Mouse (Mus musculus): Measurements from ENCODE around the gene 4930412O13Rik. TPM values are rescaled to one million over a fixed set of nuclear protein-coding genes. Genes with fewer than 3 reads are reported as not detected.

4930412O13Rik gene
- polyA plus RNA-seq, 1 experiment, result 57.2 TPM

GRCm38 (mm10) chr2:9876621-9877325 lies 4.3 kb upstream of the 4930412O13Rik start:
- TF ChIP-seq CTCF (IDR thresholded peaks at IDR 0.05; ENCODE audit: control insufficient read depth, insufficient read depth, insufficient replicate concordance, low read depth, low read length) (no peak), POLR2A (IDR thresholded peaks at IDR 0.05; ENCODE audit: control insufficient read depth, low read depth, low read length) (no peak)
- Histone ChIP-seq H3K4me3 (ENCODE audit: control insufficient read depth, low read depth, low read length) (peak overlapping the region; percentile 64), H3K4me1 (ENCODE audit: control insufficient read depth, insufficient read depth, low read length) (peaks cover 24% of the 10 kb centered on the region), H3K27ac (ENCODE audit: control insufficient read depth, insufficient read depth, low read depth, low read length) (no peak overlapping the region), H3K36me3 (ENCODE audit: control insufficient read depth, insufficient read depth, low read length) (no peaks in the 10 kb centered on the region), H3K27me3 (ENCODE audit: control insufficient read depth, insufficient read depth, low read length) (peaks cover 17% of the 10 kb centered on the region)

- peaks cover 22% of the 10 kb centered on the region for H3K27me3 ChIP-seq (ENCODE audit: control insufficient read depth, insufficient read depth, low read length)
Observed at GRCm38 (mm10) chr2:9877326-9877690, 3.7 kb upstream of the 4930412O13Rik start.

GRCm38 (mm10) chr2:9877966-9878563 lies 3.0 kb upstream of the 4930412O13Rik start:
- Histone ChIP-seq H3K36me3 (ENCODE audit: control insufficient read depth, insufficient read depth, low read length) (no peaks in the 10 kb centered on the region), H3K4me1 (ENCODE audit: control insufficient read depth, insufficient read depth, low read length) (peaks cover 22% of the 10 kb centered on the region), H3K4me3 (ENCODE audit: control insufficient read depth, low read depth, low read length) (peak overlapping the region; percentile 59), H3K27ac (ENCODE audit: control insufficient read depth, insufficient read depth, low read depth, low read length) (no peak overlapping the region), H3K27me3 (ENCODE audit: control insufficient read depth, insufficient read depth, low read length) (peaks cover 26% of the 10 kb centered on the region)
- no peak for TF ChIP-seq POLR2A (IDR thresholded peaks at IDR 0.05; ENCODE audit: control insufficient read depth, low read depth, low read length)
- TF ChIP-seq CTCF (IDR thresholded peaks at IDR 0.05; ENCODE audit: control insufficient read depth, insufficient read depth, insufficient replicate concordance, low read depth, low read length), result no peak

More at GRCm38 (mm10) chr2:9877326-9877690, 3.7 kb upstream of the 4930412O13Rik start:
- Histone ChIP-seq H3K4me3 (ENCODE audit: control insufficient read depth, low read depth, low read length) (peak overlapping the region; percentile 64), H3K4me1 (ENCODE audit: control insufficient read depth, insufficient read depth, low read length) (peaks cover 21% of the 10 kb centered on the region), H3K27ac (ENCODE audit: control insufficient read depth, insufficient read depth, low read depth, low read length) (no peak overlapping the region), H3K36me3 (ENCODE audit: control insufficient read depth, insufficient read depth, low read length) (no peaks in the 10 kb centered on the region)
- TF ChIP-seq CTCF (IDR thresholded peaks at IDR 0.05; ENCODE audit: control insufficient read depth, insufficient read depth, insufficient replicate concordance, low read depth, low read length), result no peak
- TF ChIP-seq POLR2A (IDR thresholded peaks at IDR 0.05; ENCODE audit: control insufficient read depth, low read depth, low read length), result no peak

GRCm38 (mm10) chr2:9878564-9879081 lies 2.4 kb upstream of the 4930412O13Rik start:
- TF ChIP-seq POLR2A (IDR thresholded peaks at IDR 0.05; ENCODE audit: control insufficient read depth, low read depth, low read length) (no peak), CTCF (IDR thresholded peaks at IDR 0.05; ENCODE audit: control insufficient read depth, insufficient read depth, insufficient replicate concordance, low read depth, low read length) (no peak)
- H3K36me3 ChIP-seq (ENCODE audit: control insufficient read depth, insufficient read depth, low read length), result no peaks in the 10 kb centered on the region
- H3K4me1 ChIP-seq (ENCODE audit: control insufficient read depth, insufficient read depth, low read length), result peaks cover 23% of the 10 kb centered on the region
- peaks cover 31% of the 10 kb centered on the region for H3K27me3 ChIP-seq (ENCODE audit: control insufficient read depth, insufficient read depth, low read length)
- no peak overlapping the region for H3K27ac ChIP-seq (ENCODE audit: control insufficient read depth, insufficient read depth, low read depth, low read length)
- H3K4me3 ChIP-seq (ENCODE audit: control insufficient read depth, low read depth, low read length), result peak overlapping the region; percentile 59

- H3K4me1 ChIP-seq (ENCODE audit: control insufficient read depth, insufficient read depth, low read length), result peaks cover 23% of the 10 kb centered on the region
- H3K27ac ChIP-seq (ENCODE audit: control insufficient read depth, insufficient read depth, low read depth, low read length), result no peak overlapping the region
- TF ChIP-seq CTCF (IDR thresholded peaks at IDR 0.05; ENCODE audit: control insufficient read depth, insufficient read depth, insufficient replicate concordance, low read depth, low read length) (no peak), POLR2A (IDR thresholded peaks at IDR 0.05; ENCODE audit: control insufficient read depth, low read depth, low read length) (no peak)
- H3K4me3 ChIP-seq (ENCODE audit: control insufficient read depth, low read depth, low read length), result peak overlapping the region; percentile 12
- H3K36me3 ChIP-seq (ENCODE audit: control insufficient read depth, insufficient read depth, low read length), result no peaks in the 10 kb centered on the region
- peaks cover 31% of the 10 kb centered on the region for H3K27me3 ChIP-seq (ENCODE audit: control insufficient read depth, insufficient read depth, low read length)
Observed at GRCm38 (mm10) chr2:9879092-9879491, 2.0 kb upstream of the 4930412O13Rik start.

- Histone ChIP-seq H3K27ac (ENCODE audit: control insufficient read depth, insufficient read depth, low read depth, low read length) (no peak overlapping the region), H3K27me3 (ENCODE audit: control insufficient read depth, insufficient read depth, low read length) (peaks cover 28% of the 10 kb centered on the region), H3K4me1 (ENCODE audit: control insufficient read depth, insufficient read depth, low read length) (peaks cover 20% of the 10 kb centered on the region), H3K4me3 (ENCODE audit: control insufficient read depth, low read depth, low read length) (peak overlapping the region; percentile 12), H3K36me3 (ENCODE audit: control insufficient read depth, insufficient read depth, low read length) (no peaks in the 10 kb centered on the region)
- no peak for TF ChIP-seq POLR2A (IDR thresholded peaks at IDR 0.05; ENCODE audit: control insufficient read depth, low read depth, low read length)
- TF ChIP-seq CTCF (IDR thresholded peaks at IDR 0.05; ENCODE audit: control insufficient read depth, insufficient read depth, insufficient replicate concordance, low read depth, low read length), result peak; percentile 46; the same call in 1 of the 2 replicates
Observed at GRCm38 (mm10) chr2:9879493-9879892, 1.6 kb upstream of the 4930412O13Rik start.

GRCm38 (mm10) chr2:9880271-9880670 lies 781 bp upstream of the 4930412O13Rik start:
- Histone ChIP-seq H3K4me3 (ENCODE audit: control insufficient read depth, low read depth, low read length) (no peak overlapping the region), H3K36me3 (ENCODE audit: control insufficient read depth, insufficient read depth, low read length) (no peaks in the 10 kb centered on the region), H3K4me1 (ENCODE audit: control insufficient read depth, insufficient read depth, low read length) (peaks cover 20% of the 10 kb centered on the region), H3K27me3 (ENCODE audit: control insufficient read depth, insufficient read depth, low read length) (peaks cover 28% of the 10 kb centered on the region), H3K27ac (ENCODE audit: control insufficient read depth, insufficient read depth, low read depth, low read length) (no peak overlapping the region)
- TF ChIP-seq CTCF (IDR thresholded peaks at IDR 0.05; ENCODE audit: control insufficient read depth, insufficient read depth, insufficient replicate concordance, low read depth, low read length) (no peak), POLR2A (IDR thresholded peaks at IDR 0.05; ENCODE audit: control insufficient read depth, low read depth, low read length) (no peak)
